Mouse (Mus musculus) heart, postnatal 0 days (tissue): ENCODE measurements around the gene Ccn6. TPM values are rescaled to one million over a fixed set of nuclear protein-coding genes. Genes with fewer than 3 reads are reported as not detected.

Experiments
- ATAC-seq: fragments of 200-750 bp; cut with Nextera tagmentation; 2 replicates; pipeline ENCODE4 v1.8.0; 2017; ENCODE audit warnings: low read depth, moderate number of reproducible peaks, moderate library complexity; ENCODE audit not compliant: insufficient read depth
- DNase-seq: peaks from one replicate; pipeline ENCODE4 v3.0.0-alpha.2; 2016; ENCODE audit warnings: low spot score
- H3K27ac ChIP-seq: fragments of 300-500 bp; sonication (generic); 2 replicates; pipeline ENCODE4 v1.5.1; 2014; ENCODE audit warnings: low read depth, mild to moderate bottlenecking
- H3K27me3 ChIP-seq: fragments of 300-500 bp; sonication (generic); 2 replicates; pipeline ENCODE4 v1.6.1; 2014; ENCODE audit warnings: low read length, mixed read lengths; ENCODE audit not compliant: control insufficient read depth, insufficient read depth
- H3K36me3 ChIP-seq: fragments of 300-500 bp; sonication (generic); replicated peaks from 2 replicates; pipeline ENCODE4 v1.6.1; 2014; ENCODE audit warnings: low read length, mixed read lengths; ENCODE audit not compliant: control insufficient read depth, insufficient read depth
- H3K4me1 ChIP-seq: fragments of 300-500 bp; sonication (generic); 2 replicates; pipeline ENCODE4 v1.6.1; 2014; ENCODE audit warnings: antibody characterized with exemption; ENCODE audit not compliant: control insufficient read depth, insufficient read depth
- H3K4me2 ChIP-seq: fragments of 300-500 bp; sonication (generic); 2 replicates; pipeline ENCODE4 v1.6.1; 2014; ENCODE audit warnings: low read depth, mild to moderate bottlenecking, low read length, moderate library complexity
- H3K4me3 ChIP-seq: fragments of 300-500 bp; sonication (generic); 2 replicates; pipeline ENCODE4 v1.5.1; 2014; ENCODE audit warnings: low read depth, low read length
- H3K9ac ChIP-seq: fragments of 300-500 bp; sonication (generic); replicated peaks from 2 replicates; pipeline ENCODE4 v1.6.1; 2014; ENCODE audit warnings: low read depth, low read length, mixed read lengths
- H3K9me3 ChIP-seq: fragments of 300-500 bp; sonication (generic); replicated peaks from 2 replicates; pipeline ENCODE4 v1.6.1; 2016; ENCODE audit warnings: low read length; ENCODE audit not compliant: control insufficient read depth
- CTCF ChIP-seq: IDR thresholded peaks from 2 replicates; pipeline ENCODE4 v1.5.1; 2016; ENCODE audit warnings: antibody characterized with exemption, control low read depth, low read depth
- EP300 ChIP-seq: IDR thresholded peaks from 2 replicates; pipeline ENCODE4 v1.6.1; 2016; ENCODE audit warnings: antibody characterized with exemption, low read depth
- WGBS: fragments of 180-500 bp; shearing (Covaris S2); extraction: QIAGEN DNeasy Blood & Tissue Kit; methylation state at CpG from one replicate; pipeline ENCODE4 v1.1.7; 2014; 5-methylcytosine and 5-hydroxymethylcytosine counted together
- polyA plus RNA-seq: library from polyadenylated mRNA; unstranded; fragments of >200 nt; fragmentation: Nextera tagmentation; extraction: Ambion mirVana; gene quantifications from 2 replicates; pipeline ENCODE4 v1.2.1, GENCODE M21; 2015
- total RNA-seq: library from RNA; depleted of rRNA; stranded (reverse); fragments of >200 nt; gene quantifications from 2 replicates; pipeline ENCODE4 v1.2.3, GENCODE M21; 2014; ENCODE audit warnings: low replicate concordance; rRNA removed

Gene Ccn6
- total RNA-seq = not detected in 2 replicates
- not detected in 2 replicates for polyA plus RNA-seq

DNA sequence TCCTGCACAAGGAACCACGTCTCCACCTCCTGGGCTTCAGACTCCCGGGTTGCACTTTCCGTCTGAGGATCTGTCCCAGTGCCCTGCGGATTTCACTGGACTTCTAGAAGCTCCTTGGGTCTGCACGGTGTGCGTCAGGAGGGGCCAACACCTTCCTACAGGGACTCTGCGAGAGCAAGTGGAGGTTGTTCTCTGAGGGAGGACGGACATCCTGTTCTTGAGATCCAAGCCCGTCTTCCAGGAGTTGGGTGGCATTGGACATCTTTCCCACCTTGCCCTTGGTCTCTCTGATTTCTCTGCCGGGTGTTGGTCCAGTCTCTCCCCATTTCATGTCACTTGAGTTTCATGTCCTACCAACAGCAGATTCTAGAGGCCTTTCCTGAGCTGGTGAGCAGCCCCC lies at the start of gene Ccn6:
Ccn6 (minus strand) TSS at position 101 of the 400 bp plus-strand sequence.
- Histone ChIP-seq H3K4me1 (no peaks in the 10 kb centered on the region), H3K36me3 (no peaks in the 10 kb centered on the region), H3K9ac (no peak within 1 kb of the TSS), H3K4me2 (no peak within 1 kb of the TSS), H3K27me3 (no peaks in the 10 kb centered on the region), H3K9me3 (no peaks in the 10 kb centered on the region), H3K27ac (no peak within 1 kb of the TSS), H3K4me3 (no peak within 1 kb of the TSS)
- TF ChIP-seq EP300 (no peak), CTCF (no peak)
- 92% methylated on average over 10 of the region's 10 CpGs for WGBS
- no peak for DNase-seq
- ATAC-seq = no peak

DNA sequence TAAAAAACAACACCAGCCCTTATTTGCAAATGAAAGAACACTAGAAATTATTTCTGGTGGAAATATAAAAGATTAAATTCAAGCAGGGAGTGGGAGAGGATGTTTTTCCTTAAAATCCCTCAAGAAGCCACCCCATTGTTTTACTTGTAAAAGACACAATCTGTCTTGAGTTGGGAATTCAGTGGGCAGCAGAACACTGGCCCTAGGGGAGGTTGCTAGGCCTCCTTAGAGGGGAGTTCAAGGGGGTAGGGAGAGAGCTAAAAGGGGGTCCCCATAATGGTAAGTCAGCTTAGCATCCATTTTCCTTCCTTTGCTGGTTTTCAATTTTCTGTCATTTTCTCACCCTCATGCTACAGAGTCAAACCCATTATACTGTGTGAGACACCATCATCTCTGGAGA lies 46.4 kb upstream of the Ccn6 start:
- Histone ChIP-seq H3K27me3 (no peaks in the 10 kb centered on the region), H3K27ac (no peak overlapping the region), H3K4me2 (no peak overlapping the region), H3K9ac (no peak overlapping the region), H3K36me3 (no peaks in the 10 kb centered on the region), H3K4me1 (no peaks in the 10 kb centered on the region), H3K4me3 (no peak overlapping the region), H3K9me3 (no peaks in the 10 kb centered on the region; the same call in 1 of the 2 replicates)
- no peak for DNase-seq
- no peak for ATAC-seq
- no peak for TF ChIP-seq CTCF
- TF ChIP-seq EP300 = no peak

DNA sequence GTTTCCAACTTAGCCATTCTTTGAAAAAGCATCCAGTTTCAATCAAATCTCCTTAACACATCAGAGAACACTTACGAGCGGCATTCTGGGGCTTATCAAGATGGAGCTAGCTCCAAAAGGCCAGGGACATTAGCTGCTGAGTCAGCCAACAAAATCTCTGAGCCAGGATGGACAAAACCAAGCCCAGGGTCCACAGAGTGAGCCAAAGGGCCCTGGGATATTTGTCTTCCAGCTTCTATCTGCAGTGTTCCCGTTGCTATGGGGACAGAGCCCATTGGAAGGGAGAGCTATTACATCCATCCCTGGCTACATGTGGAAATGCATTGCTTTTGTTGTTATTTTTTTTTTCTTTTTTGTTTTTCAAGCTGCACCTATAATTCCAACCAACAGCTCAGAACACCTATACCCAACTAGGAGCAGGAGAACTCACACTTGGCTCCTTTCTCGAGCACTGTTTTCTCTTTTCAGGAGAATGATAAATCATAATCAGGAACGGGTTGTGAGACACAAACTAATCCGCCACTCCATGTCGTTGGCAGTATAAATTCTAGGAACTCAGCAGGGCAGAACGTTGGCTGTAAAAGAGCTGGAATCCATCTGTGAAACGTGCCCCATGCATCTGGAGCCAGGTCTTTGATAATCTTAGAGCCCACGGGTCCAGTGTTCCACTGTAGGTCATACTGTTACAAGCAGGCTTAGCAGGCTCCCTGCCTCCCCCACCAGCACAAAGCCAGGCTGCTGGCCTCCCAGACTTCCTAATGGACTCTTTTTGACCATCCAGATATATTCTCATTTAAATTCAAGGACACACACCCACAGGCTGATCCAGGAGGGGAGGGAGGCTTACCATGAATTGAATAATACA lies 45.8 kb upstream of the Ccn6 start:
- Histone ChIP-seq H3K9me3 (peaks cover 1% of the 10 kb centered on the region; the same call in 1 of the 2 replicates), H3K36me3 (no peaks in the 10 kb centered on the region), H3K4me2 (no peak overlapping the region), H3K27me3 (no peaks in the 10 kb centered on the region), H3K4me1 (no peaks in the 10 kb centered on the region), H3K27ac (no peak overlapping the region), H3K4me3 (no peak overlapping the region), H3K9ac (no peak overlapping the region)
- ATAC-seq (no peak), DNase-seq (no peak)
- 61% methylated on average over 10 of the region's 10 CpGs for WGBS
- no peak for TF ChIP-seq CTCF
- TF ChIP-seq EP300 = no peak

DNA sequence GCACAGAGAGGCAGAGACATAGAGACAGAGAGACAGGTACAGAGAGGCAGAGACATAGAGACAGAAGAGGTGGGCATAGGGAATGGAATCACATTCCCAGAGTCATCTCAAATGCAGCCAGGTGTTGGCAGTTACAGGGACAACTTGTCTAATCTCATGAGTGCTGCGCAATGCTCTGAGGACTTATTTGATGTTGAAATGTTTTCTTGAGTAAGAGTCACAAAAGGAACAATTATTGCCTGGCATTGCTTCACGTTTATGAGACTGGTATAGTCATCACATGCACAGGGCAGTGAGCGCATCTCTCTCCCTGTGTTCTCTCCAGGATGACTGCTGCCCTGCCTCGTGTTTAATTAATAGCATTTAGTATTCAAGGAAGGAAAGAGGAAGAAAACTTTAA lies 45.1 kb upstream of the Ccn6 start:
- Histone ChIP-seq H3K9ac (no peak overlapping the region), H3K27ac (no peak overlapping the region), H3K36me3 (no peaks in the 10 kb centered on the region), H3K4me1 (no peaks in the 10 kb centered on the region), H3K9me3 (peaks cover 6% of the 10 kb centered on the region; the same call in 1 of the 2 replicates), H3K4me2 (no peak overlapping the region), H3K4me3 (no peak overlapping the region), H3K27me3 (no peaks in the 10 kb centered on the region)
- WGBS = 63% methylated on average over 4 of the region's 4 CpGs
- no peak for DNase-seq
- no peak for ATAC-seq
- TF ChIP-seq CTCF = no peak
- TF ChIP-seq EP300 = no peak

DNA sequence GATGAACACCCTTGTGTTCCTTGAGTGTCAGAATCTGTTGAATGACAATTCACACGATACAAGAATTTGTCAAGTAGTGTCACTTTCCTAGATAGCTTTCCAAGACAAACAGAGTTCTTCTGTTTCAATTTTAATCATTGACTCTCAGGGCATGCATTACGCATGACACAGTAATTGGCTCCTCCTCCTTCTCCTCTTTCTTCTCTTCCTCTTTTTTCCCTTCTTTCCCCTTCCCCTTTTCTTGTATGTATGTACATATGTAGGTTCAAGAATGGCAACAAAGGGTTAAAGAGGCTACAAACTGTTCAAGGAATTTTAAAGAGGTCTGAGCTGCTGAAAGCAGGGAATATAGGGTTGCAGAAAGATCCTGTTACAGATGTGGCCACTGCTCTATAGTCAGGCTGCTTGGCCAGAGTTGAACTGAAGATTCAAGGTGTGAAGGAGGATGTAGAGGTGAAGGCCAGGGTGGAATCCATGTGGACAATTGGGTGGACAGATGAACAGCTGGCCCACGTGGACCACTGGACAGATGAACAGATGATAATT lies 43.8 kb upstream of the Ccn6 start:
- 53% methylated on average over 3 of the region's 3 CpGs for WGBS
- Histone ChIP-seq H3K4me3 (no peak overlapping the region), H3K9ac (no peak overlapping the region), H3K36me3 (no peaks in the 10 kb centered on the region), H3K4me1 (no peaks in the 10 kb centered on the region), H3K9me3 (peaks cover 6% of the 10 kb centered on the region; the same call in 1 of the 2 replicates), H3K27ac (no peak overlapping the region), H3K27me3 (no peaks in the 10 kb centered on the region), H3K4me2 (no peak overlapping the region)
- no peak for DNase-seq
- TF ChIP-seq CTCF (no peak), EP300 (no peak)
- ATAC-seq = no peak
